Mouse (Mus musculus): ENCODE data around the gene Gm45213. TPM values are rescaled to one million over a fixed set of nuclear protein-coding genes. Genes with fewer than 3 reads are reported as not detected.

Gm45213 gene
- not detected in 2 replicates for polyA plus RNA-seq (2014; fragmentation: Nextera tagmentation; extraction: Ambion mirVana)

DNA sequence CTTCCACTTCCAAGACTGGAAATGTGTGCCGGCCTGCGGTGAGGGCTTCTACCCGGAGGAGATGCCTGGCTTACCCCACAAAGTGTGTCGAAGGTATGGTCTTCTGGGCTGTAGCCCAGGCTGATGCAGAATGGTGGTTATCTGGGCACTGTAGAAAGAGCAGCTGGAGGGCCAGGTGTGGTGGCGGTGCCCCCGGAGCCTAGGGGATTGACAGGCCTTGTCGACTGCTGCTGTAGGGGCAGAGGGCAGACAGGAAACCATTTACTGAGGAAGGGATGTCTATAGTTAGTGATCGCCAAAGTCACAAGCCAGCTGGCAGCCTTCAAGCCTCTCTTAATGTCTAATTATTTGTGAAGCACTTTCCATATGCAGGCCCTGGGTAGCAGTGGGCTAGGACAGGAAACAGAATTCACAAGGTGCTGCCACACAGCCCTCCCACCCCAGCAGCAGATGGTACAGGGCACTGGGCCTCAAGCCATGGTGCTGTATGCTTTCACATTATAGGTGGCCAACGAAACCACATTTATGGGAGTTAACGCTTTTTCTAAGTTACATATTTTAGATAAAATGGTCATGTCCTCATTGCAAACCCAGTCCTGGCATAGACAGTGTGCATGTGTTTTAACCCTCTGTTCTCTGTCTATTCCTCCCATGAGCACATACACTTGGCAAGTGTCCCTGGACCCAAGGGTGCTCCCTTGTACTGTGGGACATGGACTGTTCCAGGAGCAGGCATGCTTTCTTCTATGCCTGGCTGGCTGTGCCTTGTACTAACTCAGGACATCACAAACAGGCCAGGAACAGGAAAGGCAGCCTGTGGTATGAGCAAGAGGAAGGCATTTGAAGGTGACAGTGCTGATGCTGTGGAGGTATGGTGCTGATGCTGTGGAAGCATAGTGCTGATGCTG lies at the start of gene Gm45213:
TSS of gene Gm45213 (plus strand) at position 51 of the 908 bp plus-strand sequence.
- DNase-seq (ENCODE audit: low spot score) (no peak), ATAC-seq (ENCODE audit: insufficient read depth, low FRiP score, low TSS enrichment) (no peak)
- WGBS: 72% methylated on average over 10 of the region's 10 CpGs

DNA sequence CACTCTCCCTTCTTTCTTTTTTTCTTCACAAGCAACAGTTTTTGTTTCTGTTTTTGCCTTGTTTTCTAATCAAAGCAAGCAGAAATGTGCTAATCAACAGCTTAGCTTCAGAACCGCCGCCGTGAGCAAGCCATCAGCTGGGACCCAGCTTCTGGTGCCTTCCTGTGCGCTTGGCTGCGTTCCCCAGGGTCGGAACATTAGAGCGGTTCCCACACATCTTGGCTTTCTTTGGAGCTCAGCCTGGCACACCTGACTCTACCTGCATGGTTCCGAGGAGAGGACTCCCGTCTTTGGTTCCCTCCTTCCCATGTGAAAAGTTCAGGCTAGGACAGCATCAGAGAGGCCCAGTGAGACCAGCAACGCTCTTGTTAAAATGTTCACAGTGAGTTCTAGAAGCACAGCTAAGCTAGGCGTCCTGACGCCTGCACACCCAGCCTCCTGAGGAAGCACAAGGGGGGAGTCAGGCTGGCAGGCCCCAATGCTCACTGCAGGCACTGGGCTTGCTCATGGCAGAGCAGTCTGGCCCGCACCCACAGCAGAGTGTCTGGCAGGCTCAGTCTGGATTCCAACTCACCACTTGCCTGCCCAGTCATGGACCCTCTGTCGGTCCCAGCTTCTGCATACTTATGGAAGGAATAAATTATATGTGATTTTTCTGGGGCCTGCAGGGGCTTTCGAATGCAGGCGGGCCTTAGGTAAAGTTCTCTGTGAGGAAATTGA lies 42.2 kb upstream of the Gm45213 start:
- no peak for DNase-seq (ENCODE audit: low spot score)
- Histone ChIP-seq H3K27me3 (ENCODE audit: control insufficient read depth, insufficient read depth, low read length) (no peaks in the 10 kb centered on the region), H3K36me3 (ENCODE audit: control insufficient read depth, insufficient read depth, low read length) (no peaks in the 10 kb centered on the region), H3K4me1 (ENCODE audit: control insufficient read depth, insufficient read depth, low read length) (no peaks in the 10 kb centered on the region), H3K4me3 (ENCODE audit: low read depth, low read length) (no peak overlapping the region), H3K9me3 (ENCODE audit: control insufficient read depth, low read length) (no peaks in the 10 kb centered on the region), H3K27ac (ENCODE audit: low read depth, low read length) (no peak overlapping the region), H3K9ac (ENCODE audit: low read length) (no peak overlapping the region), H3K4me2 (ENCODE audit: low read depth) (no peak overlapping the region)
- 92% methylated on average over 16 of the region's 16 CpGs for WGBS
- ATAC-seq (ENCODE audit: insufficient read depth, low FRiP score, low TSS enrichment): no peak

More for the DNA sequence above, at the start of gene Gm45213:
- H3K27ac ChIP-seq (ENCODE audit: low read depth, low read length): no peak within 1 kb of the TSS
- H3K27me3 ChIP-seq (ENCODE audit: control insufficient read depth, insufficient read depth, low read length): 0 out of 2 replicates have a peak, but pooled peaks cover 2% of the 10 kb centered on the region
- peaks cover 12% of the 10 kb centered on the region for H3K4me1 ChIP-seq (ENCODE audit: control insufficient read depth, insufficient read depth, low read length)
- no peaks in the 10 kb centered on the region for H3K9me3 ChIP-seq (ENCODE audit: control insufficient read depth, low read length)
- no peak within 1 kb of the TSS for H3K4me3 ChIP-seq (ENCODE audit: low read depth, low read length)
- H3K4me2 ChIP-seq (ENCODE audit: low read depth): no peak within 1 kb of the TSS
- no peaks in the 10 kb centered on the region for H3K36me3 ChIP-seq (ENCODE audit: control insufficient read depth, insufficient read depth, low read length)
- H3K9ac ChIP-seq (ENCODE audit: low read length): no peak within 1 kb of the TSS

DNA sequence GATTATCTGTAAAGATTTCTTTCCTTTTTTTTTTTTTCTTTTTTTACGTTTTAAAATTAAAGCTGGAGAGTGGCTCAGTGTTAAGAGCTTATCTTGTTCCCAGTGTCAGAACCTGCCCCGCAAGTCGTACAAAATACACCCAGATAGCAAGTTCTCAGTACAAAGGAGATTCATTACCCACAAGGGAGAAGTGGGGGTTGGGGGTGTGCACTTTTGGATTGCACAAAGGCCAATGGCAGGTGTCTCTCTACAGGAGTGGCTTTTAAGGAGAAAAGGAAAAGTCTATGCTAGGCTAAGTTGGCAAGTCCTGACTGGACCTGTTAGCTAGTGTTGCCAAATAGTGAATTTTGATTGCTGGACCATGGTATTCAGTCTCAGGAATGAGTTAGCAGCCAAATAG lies 41.6 kb upstream of the Gm45213 start:
- Histone ChIP-seq H3K4me2 (ENCODE audit: low read depth) (no peak overlapping the region), H3K4me3 (ENCODE audit: low read depth, low read length) (no peak overlapping the region), H3K36me3 (ENCODE audit: control insufficient read depth, insufficient read depth, low read length) (no peaks in the 10 kb centered on the region), H3K27me3 (ENCODE audit: control insufficient read depth, insufficient read depth, low read length) (no peaks in the 10 kb centered on the region), H3K4me1 (ENCODE audit: control insufficient read depth, insufficient read depth, low read length) (no peaks in the 10 kb centered on the region), H3K9ac (ENCODE audit: low read length) (no peak overlapping the region), H3K9me3 (ENCODE audit: control insufficient read depth, low read length) (no peaks in the 10 kb centered on the region), H3K27ac (ENCODE audit: low read depth, low read length) (no peak overlapping the region)
- DNase-seq (ENCODE audit: low spot score) (no peak), ATAC-seq (ENCODE audit: insufficient read depth, low FRiP score, low TSS enrichment) (no peak)
- WGBS: 81% methylated on average over 3 of the region's 3 CpGs

DNA sequence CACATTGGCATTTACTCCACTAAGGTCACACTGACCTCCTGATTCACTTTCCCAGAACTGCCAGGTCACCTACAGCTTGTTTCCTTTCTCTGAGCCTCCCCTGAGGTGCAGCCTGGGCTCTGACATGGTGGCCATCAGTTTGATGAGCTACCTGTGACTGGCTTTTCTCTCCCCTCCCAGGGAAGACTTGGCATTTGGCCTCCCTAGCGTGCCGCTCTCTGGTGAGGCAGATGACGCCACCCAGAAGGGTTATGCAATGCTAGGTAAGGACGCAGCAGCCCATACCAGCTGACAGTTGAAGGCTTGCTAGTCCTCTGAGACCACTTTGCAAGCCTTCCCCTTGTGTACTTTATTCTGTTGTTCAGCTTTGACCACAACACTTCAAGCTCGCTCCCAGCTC lies 40.0 kb upstream of the Gm45213 start:
- no peak overlapping the region for H3K4me3 ChIP-seq (ENCODE audit: low read depth, low read length)
- H3K27me3 ChIP-seq (ENCODE audit: control insufficient read depth, insufficient read depth, low read length): no peaks in the 10 kb centered on the region
- H3K27ac ChIP-seq (ENCODE audit: low read depth, low read length): no peak overlapping the region
- no peak overlapping the region for H3K4me2 ChIP-seq (ENCODE audit: low read depth)
- H3K9me3 ChIP-seq (ENCODE audit: control insufficient read depth, low read length): no peaks in the 10 kb centered on the region
- DNase-seq (ENCODE audit: low spot score): no peak
- H3K4me1 ChIP-seq (ENCODE audit: control insufficient read depth, insufficient read depth, low read length): no peaks in the 10 kb centered on the region
- 92% methylated on average over 5 of the region's 5 CpGs for WGBS
- no peak overlapping the region for H3K9ac ChIP-seq (ENCODE audit: low read length)
- no peak for ATAC-seq (ENCODE audit: insufficient read depth, low FRiP score, low TSS enrichment)
- H3K36me3 ChIP-seq (ENCODE audit: control insufficient read depth, insufficient read depth, low read length): no peaks in the 10 kb centered on the region

- H3K9me3 ChIP-seq (ENCODE audit: control insufficient read depth, low read length): no peaks in the 10 kb centered on the region
- H3K9ac ChIP-seq (ENCODE audit: low read length): no peak overlapping the region
- 70% methylated on average over 13 of the region's 13 CpGs for WGBS
- ATAC-seq (ENCODE audit: insufficient read depth, low FRiP score, low TSS enrichment): no peak
- no peaks in the 10 kb centered on the region for H3K27me3 ChIP-seq (ENCODE audit: control insufficient read depth, insufficient read depth, low read length)
- no peak for DNase-seq (ENCODE audit: low spot score)
- H3K27ac ChIP-seq (ENCODE audit: low read depth, low read length): no peak overlapping the region
- no peak overlapping the region for H3K4me3 ChIP-seq (ENCODE audit: low read depth, low read length)
- no peak overlapping the region for H3K4me2 ChIP-seq (ENCODE audit: low read depth)
- no peaks in the 10 kb centered on the region for H3K4me1 ChIP-seq (ENCODE audit: control insufficient read depth, insufficient read depth, low read length)
- no peaks in the 10 kb centered on the region for H3K36me3 ChIP-seq (ENCODE audit: control insufficient read depth, insufficient read depth, low read length)
Observed at GRCm38 (mm10) chr7:66003865-66004638, 39.4 kb upstream of the Gm45213 start.

DNA sequence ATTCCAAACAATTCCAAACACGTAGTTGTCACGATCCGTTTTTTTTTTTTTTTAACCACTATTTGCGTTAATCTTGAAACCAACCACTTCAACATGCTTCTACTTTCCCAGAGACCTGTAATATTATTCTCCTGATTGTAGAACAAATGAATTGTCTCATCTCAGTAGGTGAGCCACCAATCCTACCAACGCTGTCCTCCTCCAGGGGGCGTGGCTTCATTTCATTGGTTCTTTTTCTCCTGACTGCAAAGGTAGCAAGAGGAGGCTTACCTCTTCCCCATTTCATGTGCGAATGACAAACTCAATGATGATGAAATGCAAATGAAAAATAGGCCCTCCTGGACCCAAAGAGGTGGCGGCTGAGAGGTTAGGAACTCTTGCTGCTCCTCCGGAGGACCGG lies 38.3 kb upstream of the Gm45213 start:
- Histone ChIP-seq H3K4me2 (ENCODE audit: low read depth) (no peak overlapping the region), H3K9me3 (ENCODE audit: control insufficient read depth, low read length) (no peaks in the 10 kb centered on the region), H3K9ac (ENCODE audit: low read length) (no peak overlapping the region), H3K36me3 (ENCODE audit: control insufficient read depth, insufficient read depth, low read length) (no peaks in the 10 kb centered on the region), H3K27me3 (ENCODE audit: control insufficient read depth, insufficient read depth, low read length) (no peaks in the 10 kb centered on the region), H3K4me3 (ENCODE audit: low read depth, low read length) (no peak overlapping the region), H3K4me1 (ENCODE audit: control insufficient read depth, insufficient read depth, low read length) (no peaks in the 10 kb centered on the region), H3K27ac (ENCODE audit: low read depth, low read length) (no peak overlapping the region)
- DNase-seq (ENCODE audit: low spot score) (no peak), ATAC-seq (ENCODE audit: insufficient read depth, low FRiP score, low TSS enrichment) (no peak)
- 90% methylated on average over 10 of the region's 10 CpGs for WGBS

DNA sequence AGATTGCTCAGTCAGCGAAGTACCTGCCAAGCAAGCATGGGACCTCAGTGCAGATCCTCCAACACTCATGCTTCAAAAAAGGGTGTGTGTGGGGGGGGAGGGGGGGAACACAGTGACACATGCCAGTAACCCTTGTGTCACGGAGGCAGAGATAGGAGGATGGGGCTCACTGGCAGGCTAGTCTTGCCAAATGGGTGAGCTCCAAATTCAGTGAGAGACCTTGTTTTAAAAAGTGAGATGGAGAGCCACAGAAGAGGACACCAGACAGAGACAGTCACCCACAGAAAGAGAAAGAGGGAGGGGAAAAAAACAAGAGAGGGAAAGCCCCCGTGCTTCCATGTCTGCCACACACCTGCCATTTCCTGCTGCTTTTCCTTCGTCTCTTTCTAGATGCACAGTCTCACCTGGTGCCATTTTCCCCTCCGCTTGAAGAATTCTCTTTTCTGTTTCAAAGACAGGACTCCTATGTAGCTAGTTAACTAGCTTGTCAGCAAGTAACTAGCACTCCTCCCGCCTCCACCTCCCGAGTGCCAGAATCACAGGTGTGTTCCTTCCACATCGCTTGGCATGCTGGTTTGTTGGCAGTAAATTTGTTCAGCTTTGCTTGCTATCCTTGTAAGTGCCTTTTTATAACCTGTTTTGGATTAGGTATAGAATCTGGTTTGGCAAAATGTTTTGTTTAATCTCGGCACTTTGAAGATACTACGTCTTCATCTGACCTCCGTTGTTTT lies 35.1 kb upstream of the Gm45213 start:
- no peaks in the 10 kb centered on the region for H3K4me1 ChIP-seq (ENCODE audit: control insufficient read depth, insufficient read depth, low read length)
- H3K27ac ChIP-seq (ENCODE audit: low read depth, low read length): no peak overlapping the region
- no peaks in the 10 kb centered on the region for H3K9me3 ChIP-seq (ENCODE audit: control insufficient read depth, low read length)
- WGBS: 92% methylated on average over 11 of the region's 11 CpGs
- H3K4me2 ChIP-seq (ENCODE audit: low read depth): no peak overlapping the region
- no peaks in the 10 kb centered on the region for H3K27me3 ChIP-seq (ENCODE audit: control insufficient read depth, insufficient read depth, low read length)
- DNase-seq (ENCODE audit: low spot score) (no peak), ATAC-seq (ENCODE audit: insufficient read depth, low FRiP score, low TSS enrichment) (no peak)
- no peak overlapping the region for H3K9ac ChIP-seq (ENCODE audit: low read length)
- no peaks in the 10 kb centered on the region for H3K36me3 ChIP-seq (ENCODE audit: control insufficient read depth, insufficient read depth, low read length)
- no peak overlapping the region for H3K4me3 ChIP-seq (ENCODE audit: low read depth, low read length)

DNA sequence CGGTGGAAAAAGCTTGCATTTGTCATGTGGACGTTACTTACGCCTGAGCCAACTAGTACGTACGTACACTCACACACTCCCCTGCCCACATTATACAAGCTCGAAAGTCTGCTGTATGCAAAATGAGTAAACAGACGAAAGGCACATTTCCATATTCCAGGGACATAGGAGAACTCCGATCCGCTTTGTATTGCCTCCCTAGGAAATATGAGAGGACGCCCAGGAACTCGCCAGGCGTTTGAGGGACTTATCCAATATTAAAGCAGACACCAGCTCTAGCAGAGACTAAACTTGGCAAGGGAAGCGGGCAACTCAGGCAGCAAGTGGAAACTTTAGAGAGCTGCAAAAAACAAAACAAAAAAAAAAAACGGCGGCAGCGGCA lies 34.5 kb upstream of the Gm45213 start:
- H3K4me2 ChIP-seq (ENCODE audit: low read depth): no peak overlapping the region
- WGBS: 90% methylated on average over 16 of the region's 16 CpGs
- H3K4me1 ChIP-seq (ENCODE audit: control insufficient read depth, insufficient read depth, low read length): no peaks in the 10 kb centered on the region
- no peaks in the 10 kb centered on the region for H3K36me3 ChIP-seq (ENCODE audit: control insufficient read depth, insufficient read depth, low read length)
- no peak overlapping the region for H3K4me3 ChIP-seq (ENCODE audit: low read depth, low read length)
- H3K9ac ChIP-seq (ENCODE audit: low read length): no peak overlapping the region
- ATAC-seq (ENCODE audit: insufficient read depth, low FRiP score, low TSS enrichment) (no peak), DNase-seq (ENCODE audit: low spot score) (no peak)
- no peak overlapping the region for H3K27ac ChIP-seq (ENCODE audit: low read depth, low read length)
- H3K9me3 ChIP-seq (ENCODE audit: control insufficient read depth, low read length): no peaks in the 10 kb centered on the region
- no peaks in the 10 kb centered on the region for H3K27me3 ChIP-seq (ENCODE audit: control insufficient read depth, insufficient read depth, low read length)
